Mouse (Mus musculus) adrenal gland, adult 2 months (tissue): ENCODE measurements around the gene Mrps10. TPM values are rescaled to one million over a fixed set of nuclear protein-coding genes. Genes with fewer than 3 reads are reported as not detected.

Source experiments
- polyA plus RNA-seq: library from polyadenylated mRNA; depleted of rRNA; stranded (reverse); fragments of >200 nt; gene quantifications from 2 replicates; pipeline ENCODE4 v1.2.3, GENCODE M21; 2012; rRNA removed
- total RNA-seq, 2 experiments: library from RNA; stranded (reverse); gene quantifications; 2 replicates each; pipeline ENCODE4 v1.2.3; 2021

Gene Mrps10
- total and polyA plus RNA-seq, 3 experiments: 28.3 to 50.0 (median 40.8) TPM

Other genes with a start within 250 kb of the Mrps10 start
- gene Guca1b, start 16.5 kb downstream of the Mrps10 start, total RNA-seq: 1 to 10 TPM in 1 of 2 experiments, under 1 TPM in 1; 0.38 to 3.2 TPM
- gene Guca1b, start 16.5 kb downstream of the Mrps10 start, polyA plus RNA-seq: 2.5 and 2.6 TPM in 2 replicates
- 1 to 10 TPM; 1.6 to 3.0 TPM for gene Guca1a, start 31.7 kb downstream of the Mrps10 start, total RNA-seq
- 4.0 and 5.0 TPM in 2 replicates for gene Guca1a, start 31.7 kb downstream of the Mrps10 start, polyA plus RNA-seq
- gene AI661453, start 67.7 kb downstream of the Mrps10 start, total RNA-seq: under 1 TPM; 0.92 to 0.97 TPM
- 0.36 and 0.73 TPM in 2 replicates for gene AI661453, start 67.7 kb downstream of the Mrps10 start, polyA plus RNA-seq
- gene 1700001C19Rik, start 68.5 kb downstream of the Mrps10 start, total RNA-seq: not detected
- 0.24 TPM in 1 of 2 replicates, not detected in the other for gene 1700001C19Rik, start 68.5 kb downstream of the Mrps10 start, polyA plus RNA-seq
- 10 to 100 TPM; 19.5 to 19.8 TPM for gene Taf8, start 133.4 kb downstream of the Mrps10 start, total RNA-seq
- gene Taf8, start 133.4 kb downstream of the Mrps10 start, polyA plus RNA-seq: 12.5 and 15.6 TPM in 2 replicates
- gene Ccnd3, start 136.2 kb downstream of the Mrps10 start, total RNA-seq: 100 to 1,000 TPM; 326 to 471 TPM
- gene Ccnd3, start 136.2 kb downstream of the Mrps10 start, polyA plus RNA-seq: 1,307 and 1,375 TPM in 2 replicates
- 10 to 100 TPM; 17.6 to 22.5 TPM for gene Bysl, start 242.6 kb downstream of the Mrps10 start, total RNA-seq
- gene Bysl, start 242.6 kb downstream of the Mrps10 start, polyA plus RNA-seq: 9.4 and 11.7 TPM in 2 replicates
- 10 to 100 TPM; 32.9 to 40.6 TPM for gene Med20, start 242.7 kb downstream of the Mrps10 start, total RNA-seq
- gene Med20, start 242.7 kb downstream of the Mrps10 start, polyA plus RNA-seq: 15.2 and 17.4 TPM in 2 replicates
- gene Gm20517, start 242.7 kb downstream of the Mrps10 start, total RNA-seq: 1 to 10 TPM; 2.1 to 2.8 TPM
- gene Gm20517, start 242.7 kb downstream of the Mrps10 start, polyA plus RNA-seq: 1.8 and 3.1 TPM in 2 replicates